Comparison of ENCODE assay signal across 9 mouse cellular contexts in genomic region chr8:26438877-26439276, GRCm38 (mm10).
DNase-seq lines count a peak whose midpoint lies in the region; ATAC-seq and TF ChIP-seq lines count a peak whose summit lies in the region.
"Had no signal": no experiment of that assay in that cellular context is flagged by ENCODE, and none has a peak within 500 bp of the region (broad histone marks: within the 10 kb centered on the region; RNA-seq: fewer than 3 reads in every experiment).

No protein-coding gene starts in this region.

- H3K36me3 ChIP-seq in liver, embryonic 12.5 days = no peaks in the 10 kb centered on the region
- H3K36me3 ChIP-seq in liver, postnatal 0 days (replicated peaks; ENCODE audit: insufficient read depth, low read length) = no peaks in the 10 kb centered on the region
- H3K36me3 ChIP-seq in hindbrain, embryonic 10.5 days = no peaks in the 10 kb centered on the region
- H3K36me3 ChIP-seq in kidney, embryonic 15.5 days = no peaks in the 10 kb centered on the region
- H3K36me3 ChIP-seq in neural tube, embryonic 13.5 days = no peaks in the 10 kb centered on the region
- H3K36me3 ChIP-seq: G1E had no signal

- 0 out of 2 replicates have a peak overlapping the region, but pooled peaks have one; percentile 5 for H3K4me2 ChIP-seq in liver, embryonic 12.5 days
- H3K4me2 ChIP-seq in liver, postnatal 0 days (ENCODE audit: low read depth, low read length) = no peak overlapping the region
- H3K4me2 ChIP-seq in kidney, embryonic 15.5 days = peak overlapping the region; percentile 58
- peak overlapping the region; percentile 51 for H3K4me2 ChIP-seq in neural tube, embryonic 13.5 days

- no peak for TF ChIP-seq EP300 in liver, postnatal 0 days (IDR thresholded peaks at IDR 0.05; ENCODE audit: low read depth)

- no peak overlapping the region for H3K9ac ChIP-seq in liver, embryonic 12.5 days
- no peak overlapping the region for H3K9ac ChIP-seq in liver, postnatal 0 days (replicated peaks)
- peak overlapping the region; percentile 22; the same call in 1 of the 2 replicates for H3K9ac ChIP-seq in kidney, embryonic 15.5 days
- H3K9ac ChIP-seq in neural tube, embryonic 13.5 days = peak overlapping the region; percentile 45; the same call in 1 of the 2 replicates

- TF ChIP-seq CTCF in liver, postnatal 0 days (IDR thresholded peaks at IDR 0.05; ENCODE audit: low read depth) = no peak

- no peak overlapping the region for H3K4me3 ChIP-seq in liver, embryonic 12.5 days
- no peak overlapping the region for H3K4me3 ChIP-seq in liver, postnatal 0 days (ENCODE audit: low read depth, low read length)
- H3K4me3 ChIP-seq in hindbrain, embryonic 10.5 days = peak overlapping the region; percentile 18
- peak overlapping the region; percentile 31 for H3K4me3 ChIP-seq in kidney, embryonic 15.5 days (replicated peaks)
- peak overlapping the region; percentile 8; the same call in 1 of the 2 replicates for H3K4me3 ChIP-seq in neural tube, embryonic 13.5 days
- H3K4me3 ChIP-seq: erythroblast, embryonic 14.5 days had no signal

- 72% methylated on average over 16 of the region's 16 CpGs for whole genome bisulfite sequencing in liver, embryonic 12.5 days (ENCODE audit: insufficient replicate concordance)
- 59% methylated on average over 16 of the region's 16 CpGs for whole genome bisulfite sequencing in liver, postnatal 0 days (ENCODE audit: insufficient replicate concordance)
- 43% methylated on average over 16 of the region's 16 CpGs for WGBS in hindbrain, embryonic 10.5 days
- WGBS in kidney, embryonic 15.5 days = 5% methylated on average over 16 of the region's 16 CpGs
- WGBS in neural tube, embryonic 13.5 days = 16% methylated on average over 16 of the region's 16 CpGs

- DNase-seq in liver, postnatal 0 days = no peak
- DNase-seq in hindbrain, embryonic 10.5 days (ENCODE audit: low spot score) = peak; percentile 34
- no peak for DNase-seq in layer of hippocampus, adult 11-12 months (ENCODE audit: low spot score)
- DNase-seq in gastrocnemius, postnatal 10 days = no peak

- no peak for ATAC-seq in liver, embryonic 12.5 days
- ATAC-seq in liver, postnatal 0 days = no peak
- no peak for ATAC-seq in kidney, embryonic 15.5 days (replicated peaks; ENCODE audit: low FRiP score)
- ATAC-seq in neural tube, embryonic 13.5 days (ENCODE audit: low read depth) = peak; percentile 71

- H3K9me3 ChIP-seq in liver, embryonic 12.5 days (replicated peaks) = no peaks in the 10 kb centered on the region
- H3K9me3 ChIP-seq in liver, postnatal 0 days (ENCODE audit: low read length) = no peaks in the 10 kb centered on the region
- no peaks in the 10 kb centered on the region for H3K9me3 ChIP-seq in hindbrain, embryonic 10.5 days
- H3K9me3 ChIP-seq in kidney, embryonic 15.5 days (replicated peaks) = no peaks in the 10 kb centered on the region
- H3K9me3 ChIP-seq in neural tube, embryonic 13.5 days = no peaks in the 10 kb centered on the region
- H3K9me3 ChIP-seq: G1E had no signal

- no peak overlapping the region for H3K27ac ChIP-seq in liver, embryonic 12.5 days
- no peak overlapping the region for H3K27ac ChIP-seq in liver, postnatal 0 days (ENCODE audit: low read depth)
- peak overlapping the region; percentile 75 for H3K27ac ChIP-seq in hindbrain, embryonic 10.5 days
- no peak overlapping the region for H3K27ac ChIP-seq in kidney, embryonic 15.5 days
- peak overlapping the region; percentile 6 for H3K27ac ChIP-seq in neural tube, embryonic 13.5 days (replicated peaks)

- no peaks in the 10 kb centered on the region for H3K4me1 ChIP-seq in liver, embryonic 12.5 days
- H3K4me1 ChIP-seq in liver, postnatal 0 days (ENCODE audit: insufficient read depth) = no peaks in the 10 kb centered on the region
- H3K4me1 ChIP-seq in hindbrain, embryonic 10.5 days (replicated peaks) = peaks cover 34% of the 10 kb centered on the region
- peaks cover 21% of the 10 kb centered on the region for H3K4me1 ChIP-seq in kidney, embryonic 15.5 days
- H3K4me1 ChIP-seq in neural tube, embryonic 13.5 days (replicated peaks) = peaks cover 47% of the 10 kb centered on the region

- H3K27me3 ChIP-seq in liver, embryonic 12.5 days (replicated peaks) = no peaks in the 10 kb centered on the region
- H3K27me3 ChIP-seq in liver, postnatal 0 days (ENCODE audit: insufficient read depth, low read length) = no peaks in the 10 kb centered on the region
- no peaks in the 10 kb centered on the region for H3K27me3 ChIP-seq in hindbrain, embryonic 10.5 days (ENCODE audit: insufficient read depth, poor library complexity, severe bottlenecking)
- H3K27me3 ChIP-seq in kidney, embryonic 15.5 days = no peaks in the 10 kb centered on the region
- no peaks in the 10 kb centered on the region for H3K27me3 ChIP-seq in neural tube, embryonic 13.5 days

Comparison
In these comparisons a context has a peak if more than half of its experiments do, and no peak if none do; other contexts are left out.
1. H3K27ac ChIP-seq: peak in hindbrain, embryonic 10.5 days (single experiment) and neural tube, embryonic 13.5 days (single experiment); none in liver, embryonic 12.5 days (single experiment), liver, postnatal 0 days (single experiment) and kidney, embryonic 15.5 days (single experiment).
2. H3K4me3 ChIP-seq: peak in hindbrain, embryonic 10.5 days (single experiment), kidney, embryonic 15.5 days (single experiment) and neural tube, embryonic 13.5 days (single experiment); none in liver, embryonic 12.5 days (single experiment) and liver, postnatal 0 days (single experiment).
3. H3K9ac ChIP-seq: peak in kidney, embryonic 15.5 days (single experiment) and neural tube, embryonic 13.5 days (single experiment); none in liver, embryonic 12.5 days (single experiment) and liver, postnatal 0 days (single experiment).